Mouse (Mus musculus): ENCODE measurements at regions not wholly inside any gene's neighbourhood (a gene's known extent, or its start where the extent isn't known, plus 50 kb on each side); places are given as distances from the start of the nearest gene placed in this dataset.
A peak's percentile ranks its signal among the peaks of the same experiment; 100 is the strongest.

- no peak for DNase-seq (ENCODE audit: low spot score)
Measured at GRCm38 (mm10) chr5:126964577-126964976, 277.0 kb upstream of the Tmem132c start.

- DNase-seq (ENCODE audit: low spot score), result no peak
Measured at GRCm38 (mm10) chr5:126967076-126967475, 274.5 kb upstream of the Tmem132c start.

- DNase-seq (ENCODE audit: low spot score), result no peak
Measured at GRCm38 (mm10) chr5:126969373-126969772, 272.2 kb upstream of the Tmem132c start.

GRCm38 (mm10) chr5:126971284-126971683 is 270.3 kb upstream of the Tmem132c start:
- no peak for DNase-seq (ENCODE audit: low spot score)

GRCm38 (mm10) chr5:126971981-126972380 is 269.6 kb upstream of the Tmem132c start:
- DNase-seq (ENCODE audit: low spot score), result no peak

GRCm38 (mm10) chr5:126973425-126973824 is 268.2 kb upstream of the Tmem132c start:
- DNase-seq (ENCODE audit: low spot score), result no peak

GRCm38 (mm10) chr5:126974565-126974964 is 267.0 kb upstream of the Tmem132c start:
- no peak for DNase-seq (ENCODE audit: low spot score)

GRCm38 (mm10) chr5:126995577-126995976 is 246.0 kb upstream of the Tmem132c start:
- no peak for DNase-seq (ENCODE audit: low spot score)

- no peak for DNase-seq (ENCODE audit: low spot score)
Measured at GRCm38 (mm10) chr5:127014166-127014565, 227.4 kb upstream of the Tmem132c start.

- DNase-seq (ENCODE audit: low spot score), result peak; percentile 45
Measured at GRCm38 (mm10) chr5:127016467-127017060, 225.0 kb upstream of the Tmem132c start.

- DNase-seq (ENCODE audit: low spot score), result no peak
Measured at GRCm38 (mm10) chr5:127017971-127018370, 223.6 kb upstream of the Tmem132c start.

GRCm38 (mm10) chr5:127036472-127036871 is 205.1 kb upstream of the Tmem132c start:
- no peak for DNase-seq (ENCODE audit: low spot score)

- no peak for DNase-seq (ENCODE audit: low spot score)
Measured at GRCm38 (mm10) chr5:127057770-127058169, 183.8 kb upstream of the Tmem132c start.

GRCm38 (mm10) chr5:127074327-127074726 is 167.3 kb upstream of the Tmem132c start:
- DNase-seq (ENCODE audit: low spot score), result peak; percentile 49
